Mouse (Mus musculus): ENCODE results near the gene Clcn5. TPM values are rescaled to one million over a fixed set of nuclear protein-coding genes. Genes with fewer than 3 reads are reported as not detected.

The Clcn5 gene
- polyA plus RNA-seq, 2 experiments, result 29.3 to 36.1 TPM

GRCm38 (mm10) chrX:7187455-7188310 lies 131.5 kb downstream of the Clcn5 start:
- WGBS, result 35% methylated on average over 10 of the region's 10 CpGs
- no peak for ATAC-seq (ENCODE audit: low FRiP score, low read depth)
- no peak for DNase-seq (ENCODE audit: low spot score)
- no peaks in the 10 kb centered on the region for H3K4me1 ChIP-seq (ENCODE audit: control insufficient read depth, insufficient read depth, low read length)
- H3K36me3 ChIP-seq (ENCODE audit: control insufficient read depth, insufficient read depth, low read length), result no peaks in the 10 kb centered on the region
- TF ChIP-seq POLR2A (IDR thresholded peaks at IDR 0.05; ENCODE audit: borderline replicate concordance, extremely low read depth, insufficient read depth, insufficient read length), result no peak
- H3K4me3 ChIP-seq (replicated peaks; ENCODE audit: low read length), result peak overlapping the region; percentile 36
- no peaks in the 10 kb centered on the region for H3K27me3 ChIP-seq (ENCODE audit: control insufficient read depth, insufficient read depth, low read length)
- peak overlapping the region; percentile 49 for H3K4me2 ChIP-seq (replicated peaks; ENCODE audit: low read depth, low read length, severe bottlenecking)
- peak overlapping the region; percentile 70; the same call in 1 of the 2 replicates for H3K27ac ChIP-seq (replicated peaks; ENCODE audit: low read depth, low read length)
- peak overlapping the region; percentile 36 for H3K9ac ChIP-seq (ENCODE audit: low read depth, low read length, severe bottlenecking)
- no peaks in the 10 kb centered on the region for H3K9me3 ChIP-seq (ENCODE audit: control insufficient read depth, low read length)

GRCm38 (mm10) chrX:7170156-7170555 lies 149.0 kb downstream of the Clcn5 start:
- no peak overlapping the region for H3K4me3 ChIP-seq (replicated peaks; ENCODE audit: low read length)
- DNase-seq (ENCODE audit: low spot score), result no peak
- no peak for ATAC-seq (ENCODE audit: low FRiP score, low read depth)
- H3K9me3 ChIP-seq (ENCODE audit: control insufficient read depth, low read length), result no peaks in the 10 kb centered on the region
- no peak overlapping the region for H3K9ac ChIP-seq (ENCODE audit: low read depth, low read length, severe bottlenecking)
- no peaks in the 10 kb centered on the region for H3K27me3 ChIP-seq (ENCODE audit: control insufficient read depth, insufficient read depth, low read length)
- no peak overlapping the region for H3K27ac ChIP-seq (replicated peaks; ENCODE audit: low read depth, low read length)
- no peak overlapping the region for H3K4me2 ChIP-seq (replicated peaks; ENCODE audit: low read depth, low read length, severe bottlenecking)
- 0 out of 2 replicates have a peak, but pooled peaks cover 3% of the 10 kb centered on the region for H3K4me1 ChIP-seq (ENCODE audit: control insufficient read depth, insufficient read depth, low read length)
- H3K36me3 ChIP-seq (ENCODE audit: control insufficient read depth, insufficient read depth, low read length), result peaks cover 14% of the 10 kb centered on the region; the same call in 1 of the 2 replicates
- TF ChIP-seq POLR2A (IDR thresholded peaks at IDR 0.05; ENCODE audit: borderline replicate concordance, extremely low read depth, insufficient read depth, insufficient read length), result no peak
- WGBS, result 91% methylated on average over 5 of the region's 5 CpGs

GRCm38 (mm10) chrX:7168799-7169198 lies 150.4 kb downstream of the Clcn5 start:
- 58% methylated on average over 5 of the region's 5 CpGs for WGBS
- Histone ChIP-seq H3K4me2 (replicated peaks; ENCODE audit: low read depth, low read length, severe bottlenecking) (no peak overlapping the region), H3K36me3 (ENCODE audit: control insufficient read depth, insufficient read depth, low read length) (peaks cover 14% of the 10 kb centered on the region; the same call in 1 of the 2 replicates), H3K4me3 (replicated peaks; ENCODE audit: low read length) (no peak overlapping the region), H3K27ac (replicated peaks; ENCODE audit: low read depth, low read length) (0 out of 2 replicates have a peak overlapping the region, but pooled peaks have one; percentile 33), H3K4me1 (ENCODE audit: control insufficient read depth, insufficient read depth, low read length) (0 out of 2 replicates have a peak, but pooled peaks cover 3% of the 10 kb centered on the region), H3K9ac (ENCODE audit: low read depth, low read length, severe bottlenecking) (no peak overlapping the region), H3K9me3 (ENCODE audit: control insufficient read depth, low read length) (no peaks in the 10 kb centered on the region), H3K27me3 (ENCODE audit: control insufficient read depth, insufficient read depth, low read length) (no peaks in the 10 kb centered on the region)
- no peak for DNase-seq (ENCODE audit: low spot score)
- no peak for TF ChIP-seq POLR2A (IDR thresholded peaks at IDR 0.05; ENCODE audit: borderline replicate concordance, extremely low read depth, insufficient read depth, insufficient read length)
- ATAC-seq (ENCODE audit: low FRiP score, low read depth), result no peak; the same call in 1 of the 2 replicates

- H3K27me3 ChIP-seq (ENCODE audit: control insufficient read depth, insufficient read depth, low read length), result no peaks in the 10 kb centered on the region
- no peaks in the 10 kb centered on the region for H3K9me3 ChIP-seq (ENCODE audit: control insufficient read depth, low read length)
- TF ChIP-seq POLR2A (IDR thresholded peaks at IDR 0.05; ENCODE audit: borderline replicate concordance, extremely low read depth, insufficient read depth, insufficient read length), result no peak
- WGBS, result 90% methylated on average over 3 of the region's 3 CpGs
- no peak overlapping the region for H3K27ac ChIP-seq (replicated peaks; ENCODE audit: low read depth, low read length)
- DNase-seq (ENCODE audit: low spot score) (no peak), ATAC-seq (ENCODE audit: low FRiP score, low read depth) (no peak)
- no peak overlapping the region for H3K4me3 ChIP-seq (replicated peaks; ENCODE audit: low read length)
- no peak overlapping the region for H3K9ac ChIP-seq (ENCODE audit: low read depth, low read length, severe bottlenecking)
- H3K4me1 ChIP-seq (ENCODE audit: control insufficient read depth, insufficient read depth, low read length), result no peaks in the 10 kb centered on the region
- H3K36me3 ChIP-seq (ENCODE audit: control insufficient read depth, insufficient read depth, low read length), result peaks cover 13% of the 10 kb centered on the region
- H3K4me2 ChIP-seq (replicated peaks; ENCODE audit: low read depth, low read length, severe bottlenecking), result no peak overlapping the region
Observed at GRCm38 (mm10) chrX:7157976-7158375, 161.2 kb downstream of the Clcn5 start.

GRCm38 (mm10) chrX:7156026-7156732 lies 163.0 kb downstream of the Clcn5 start:
- no peak for TF ChIP-seq POLR2A (IDR thresholded peaks at IDR 0.05; ENCODE audit: borderline replicate concordance, extremely low read depth, insufficient read depth, insufficient read length)
- peaks cover 5% of the 10 kb centered on the region for H3K36me3 ChIP-seq (ENCODE audit: control insufficient read depth, insufficient read depth, low read length)
- H3K9ac ChIP-seq (ENCODE audit: low read depth, low read length, severe bottlenecking), result no peak overlapping the region
- no peaks in the 10 kb centered on the region for H3K9me3 ChIP-seq (ENCODE audit: control insufficient read depth, low read length)
- WGBS, result 56% methylated on average over 6 of the region's 6 CpGs
- H3K4me2 ChIP-seq (replicated peaks; ENCODE audit: low read depth, low read length, severe bottlenecking), result no peak overlapping the region
- H3K4me1 ChIP-seq (ENCODE audit: control insufficient read depth, insufficient read depth, low read length), result no peaks in the 10 kb centered on the region
- ATAC-seq (ENCODE audit: low FRiP score, low read depth) (no peak), DNase-seq (ENCODE audit: low spot score) (no peak)
- H3K27me3 ChIP-seq (ENCODE audit: control insufficient read depth, insufficient read depth, low read length), result no peaks in the 10 kb centered on the region
- no peak overlapping the region for H3K4me3 ChIP-seq (replicated peaks; ENCODE audit: low read length)
- no peak overlapping the region for H3K27ac ChIP-seq (replicated peaks; ENCODE audit: low read depth, low read length)

Data from limb, embryonic 14.5 days (tissue).